Mouse (Mus musculus): ENCODE results near the gene Ern1.
"Not testable (repeated sequence)": the region's sequence is repeated elsewhere in the genome, so short reads cannot be mapped to it uniquely, and the experiment has no call there.

The Ern1 gene

DNA sequence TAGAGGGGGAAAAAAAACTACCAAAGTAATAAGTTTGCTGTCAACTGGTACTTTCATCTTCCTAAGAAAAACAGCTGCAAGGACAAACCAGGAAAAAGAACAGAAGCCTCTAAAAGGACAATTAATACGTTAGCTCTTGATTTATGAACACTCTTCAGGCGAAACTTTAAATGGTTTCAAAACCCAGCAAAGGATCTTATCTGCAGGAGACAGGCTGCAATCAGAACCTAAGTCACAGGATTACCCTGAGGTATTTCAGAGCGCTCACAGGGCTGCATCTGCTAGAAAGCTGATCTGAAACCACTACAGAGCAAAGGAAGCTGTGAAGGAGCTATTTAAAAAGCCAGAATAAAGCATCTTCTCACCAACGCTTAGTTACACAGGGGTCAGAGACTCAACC is 6.0 kb downstream of the Ern1 start:
- DNase-seq (ENCODE audit: low read depth, low spot score), result no peak

DNA sequence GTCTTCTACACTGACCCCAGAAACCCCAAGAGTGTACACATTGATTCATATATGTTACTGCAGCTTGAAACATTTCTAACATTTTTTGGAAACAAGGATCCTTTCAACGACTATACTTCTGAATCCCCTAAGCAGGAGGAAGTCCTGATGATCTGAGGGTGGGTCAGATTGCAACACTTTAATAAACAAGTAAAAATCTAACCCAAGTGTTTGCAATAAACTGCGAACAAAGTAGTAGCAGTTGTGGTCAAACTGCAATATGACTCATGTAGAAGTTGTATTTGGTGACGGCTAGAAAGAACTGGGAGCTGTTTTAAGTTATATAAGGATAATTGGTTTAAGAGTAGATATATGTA is 7.1 kb downstream of the Ern1 start:
- DNase-seq (ENCODE audit: low read depth, low spot score), result no peak

- no peak for DNase-seq (ENCODE audit: low read depth, low spot score)
Measured at GRCm38 (mm10) chr11:106479619-106480529, 7.8 kb downstream of the Ern1 start.

GRCm38 (mm10) chr11:106478745-106479144 is 8.9 kb downstream of the Ern1 start:
- no peak for DNase-seq (ENCODE audit: low read depth, low spot score)

DNA sequence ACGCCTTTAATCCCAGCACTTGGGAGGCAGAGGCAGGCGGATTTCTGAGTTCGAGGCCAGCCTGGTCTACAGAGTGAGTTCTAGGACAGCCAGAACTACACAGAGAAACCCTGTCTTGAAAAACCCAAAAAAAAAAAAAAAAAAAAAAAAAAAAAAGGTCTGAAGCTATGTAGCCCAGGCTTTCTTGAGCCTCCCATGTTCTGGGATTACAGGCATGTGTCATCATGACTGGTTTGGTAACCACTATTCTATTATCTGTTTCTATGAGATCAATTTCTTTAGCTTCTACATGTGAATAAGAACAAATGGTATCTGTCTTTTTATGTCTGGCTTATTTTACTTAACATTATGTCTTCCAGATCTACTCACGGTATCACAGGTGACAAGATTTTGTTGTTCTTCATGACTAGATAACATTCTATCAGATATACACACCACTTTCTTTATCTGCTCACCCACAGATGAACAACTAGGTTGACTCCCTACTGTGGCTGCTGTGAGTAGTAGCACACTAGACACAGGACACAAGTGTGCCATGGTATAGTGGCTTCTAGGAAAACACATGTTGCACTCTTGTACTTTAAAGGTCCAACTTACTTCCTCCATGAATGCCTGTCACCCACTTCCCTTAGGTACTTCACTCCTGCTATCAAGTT is 10.0 kb downstream of the Ern1 start:
- DNase-seq (ENCODE audit: low read depth, low spot score), result no peak

- no peak for DNase-seq (ENCODE audit: low read depth, low spot score)
Measured at GRCm38 (mm10) chr11:106475309-106475708, 12.3 kb downstream of the Ern1 start.

DNA sequence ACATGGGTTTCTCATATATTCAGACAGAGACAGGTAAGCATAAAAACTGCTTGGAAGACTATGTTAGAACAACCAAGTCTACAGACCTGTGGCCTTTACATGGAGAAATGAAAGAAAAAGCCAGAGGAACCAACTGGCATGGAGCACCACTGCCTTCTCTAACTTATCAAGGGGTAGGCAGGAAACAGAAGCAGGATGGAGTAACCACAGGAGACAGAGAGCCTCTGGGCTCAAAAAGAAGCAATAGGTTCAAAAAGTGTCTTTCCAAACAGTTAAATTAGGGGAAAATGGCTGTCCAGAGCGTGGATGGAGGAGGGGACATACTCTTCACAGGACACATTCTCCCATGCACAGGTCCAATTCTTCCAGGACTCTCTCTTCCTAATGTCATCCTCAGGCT is 16.0 kb downstream of the Ern1 start:
- DNase-seq (ENCODE audit: low read depth, low spot score), result no peak

DNA sequence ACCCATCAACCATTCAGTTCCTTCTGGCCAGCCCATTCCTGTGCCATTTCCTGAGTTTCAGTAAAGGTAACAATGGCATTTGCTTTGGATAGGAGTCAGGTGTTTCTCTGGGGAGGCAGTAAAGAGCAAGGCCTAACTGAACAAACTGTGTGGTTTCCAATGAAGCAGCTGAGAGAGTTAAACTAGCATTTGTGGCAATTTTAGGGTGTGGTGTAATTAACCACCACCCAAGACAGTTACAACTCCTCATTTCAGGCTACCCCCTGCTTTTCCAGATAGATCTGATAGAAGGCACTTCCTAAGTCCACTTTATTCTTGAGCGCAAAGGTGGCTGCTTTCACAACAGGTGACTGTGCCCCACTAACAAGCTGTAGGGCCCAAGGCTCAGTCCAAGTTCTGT is 19.1 kb downstream of the Ern1 start:
- no peak for DNase-seq (ENCODE audit: low read depth, low spot score)

DNA sequence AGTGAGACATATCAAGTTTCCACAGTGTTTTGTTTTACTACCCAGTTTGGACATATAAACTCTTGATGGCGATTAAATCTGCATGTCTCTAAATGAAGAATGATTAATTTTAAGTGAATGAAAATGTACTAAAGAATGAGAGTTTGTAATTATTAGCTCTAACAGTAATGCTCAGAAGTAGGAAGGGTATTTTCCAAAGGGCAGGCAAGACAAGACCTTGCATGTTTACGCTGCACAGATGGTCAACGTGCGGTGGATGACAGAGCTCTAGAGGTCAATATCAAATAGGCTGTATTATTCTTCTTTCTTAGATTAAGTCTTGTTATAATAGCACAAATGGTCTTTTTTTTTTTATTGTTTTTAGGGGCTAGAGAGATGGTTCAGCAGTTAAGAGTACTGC is 21.7 kb downstream of the Ern1 start:
- DNase-seq (ENCODE audit: low read depth, low spot score), result no peak

DNA sequence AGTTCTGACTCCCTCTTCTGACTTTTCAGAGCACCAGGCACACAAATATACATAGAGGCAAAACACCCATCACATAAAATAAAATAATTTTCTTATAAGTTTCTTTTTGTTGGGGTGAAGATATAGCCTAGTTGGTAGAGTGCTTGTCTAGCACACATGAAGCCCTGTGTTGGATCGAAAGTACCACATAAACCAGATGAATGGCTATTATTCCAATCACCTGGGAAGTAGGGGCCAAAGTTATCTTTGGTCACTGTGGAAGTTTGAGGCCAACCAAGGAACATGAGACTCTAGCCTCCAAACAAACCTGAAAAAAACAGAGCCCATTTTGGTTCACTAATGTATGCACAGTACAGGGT is 22.1 kb downstream of the Ern1 start:
- DNase-seq (ENCODE audit: low read depth, low spot score), result no peak

GRCm38 (mm10) chr11:106464681-106465544 is 22.7 kb downstream of the Ern1 start:
- no peak for DNase-seq (ENCODE audit: low read depth, low spot score)

- DNase-seq (ENCODE audit: low read depth, low spot score), result no peak
Measured at GRCm38 (mm10) chr11:106463845-106464244, 23.8 kb downstream of the Ern1 start.

GRCm38 (mm10) chr11:106462309-106462708 is 25.3 kb downstream of the Ern1 start:
- DNase-seq (ENCODE audit: low read depth, low spot score), result no peak

GRCm38 (mm10) chr11:106461145-106461932 is 26.3 kb downstream of the Ern1 start:
- DNase-seq (ENCODE audit: low read depth, low spot score), result no peak

- DNase-seq (ENCODE audit: low read depth, low spot score), result no peak
Measured at GRCm38 (mm10) chr11:106460671-106461070, 27.0 kb downstream of the Ern1 start.

- DNase-seq (ENCODE audit: low read depth, low spot score), result no peak
Measured at GRCm38 (mm10) chr11:106458540-106458939, 29.1 kb downstream of the Ern1 start.

DNA sequence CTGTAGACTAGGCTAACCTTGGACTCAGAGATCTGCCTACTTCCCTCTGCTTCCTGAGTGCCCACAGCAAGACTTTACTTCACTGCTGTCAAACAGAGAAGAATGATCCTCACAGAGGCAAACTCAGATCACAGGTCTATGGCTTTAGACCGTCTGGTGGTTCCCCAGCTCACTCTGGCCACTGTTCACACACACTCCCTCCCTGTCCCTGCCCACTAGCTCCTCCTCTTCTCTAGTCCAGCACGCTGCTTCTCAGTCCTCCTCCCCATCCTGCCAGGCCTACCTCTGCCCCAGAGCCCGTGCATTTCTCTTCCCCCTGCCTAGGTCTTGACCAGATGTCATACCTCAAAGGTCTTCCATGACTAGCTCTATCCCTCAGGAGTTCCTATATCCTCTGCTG is 44.0 kb downstream of the Ern1 start:
- no peak for DNase-seq (ENCODE audit: low read depth, low spot score)

GRCm38 (mm10) chr11:106442564-106442963 is 45.1 kb downstream of the Ern1 start:
- not testable (repeated sequence) for DNase-seq (ENCODE audit: low read depth, low spot score)

GRCm38 (mm10) chr11:106440318-106440717 is 47.3 kb downstream of the Ern1 start:
- DNase-seq (ENCODE audit: low read depth, low spot score), result no peak

DNA sequence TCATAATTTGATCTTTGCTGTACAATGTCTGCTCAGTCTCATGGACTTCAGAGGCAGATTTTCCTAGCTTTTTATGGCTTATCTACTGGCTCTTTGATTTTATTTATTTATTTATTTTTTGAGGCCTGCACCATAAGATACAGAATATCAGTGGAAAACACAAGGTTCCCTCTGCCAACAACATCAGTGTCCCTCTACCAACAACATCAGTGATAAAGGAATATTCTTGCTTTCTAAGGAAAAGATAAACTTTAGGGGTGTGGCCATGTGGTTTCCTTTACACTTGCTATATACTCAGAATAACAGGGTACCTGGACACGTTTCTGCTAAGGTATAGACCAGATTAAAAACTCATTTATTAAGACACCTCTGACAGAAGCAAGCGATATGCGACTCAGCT is 48.3 kb downstream of the Ern1 start:
- DNase-seq (ENCODE audit: low read depth, low spot score), result no peak

GRCm38 (mm10) chr11:106438524-106439177 is 49.0 kb downstream of the Ern1 start:
- DNase-seq (ENCODE audit: low read depth, low spot score), result no peak

Measured in embryo, embryonic 11.5 days (tissue).